Mouse (Mus musculus) ES-E14 (cell line): Measurements from ENCODE around the gene Aes.

Source experiments
- CHD2 ChIP-seq: IDR thresholded peaks from 2 replicates; pipeline ENCODE4 v1.6.1; 2014; ENCODE audit warnings: mild to moderate bottlenecking, low read depth, low read length, inconsistent platforms
- HCFC1 ChIP-seq: IDR thresholded peaks from 2 replicates; pipeline ENCODE4 v1.6.1; 2012; ENCODE audit warnings: low read length, inconsistent platforms, borderline replicate concordance; ENCODE audit not compliant: insufficient read depth
- MAFK ChIP-seq: IDR thresholded peaks from 2 replicates; pipeline ENCODE4 v1.6.1; 2014; ENCODE audit warnings: mild to moderate bottlenecking, low read depth, low read length, inconsistent platforms; ENCODE audit not compliant: insufficient read depth
- ZC3H11A ChIP-seq: IDR thresholded peaks from 2 replicates; pipeline ENCODE4 v1.6.1; 2012; ENCODE audit warnings: low read depth, mild to moderate bottlenecking, inconsistent platforms, low read length, borderline replicate concordance
- ZNF384 ChIP-seq: IDR thresholded peaks from 2 replicates; pipeline ENCODE4 v1.6.1; 2012; ENCODE audit warnings: low read depth, low read length, inconsistent platforms

DNA sequence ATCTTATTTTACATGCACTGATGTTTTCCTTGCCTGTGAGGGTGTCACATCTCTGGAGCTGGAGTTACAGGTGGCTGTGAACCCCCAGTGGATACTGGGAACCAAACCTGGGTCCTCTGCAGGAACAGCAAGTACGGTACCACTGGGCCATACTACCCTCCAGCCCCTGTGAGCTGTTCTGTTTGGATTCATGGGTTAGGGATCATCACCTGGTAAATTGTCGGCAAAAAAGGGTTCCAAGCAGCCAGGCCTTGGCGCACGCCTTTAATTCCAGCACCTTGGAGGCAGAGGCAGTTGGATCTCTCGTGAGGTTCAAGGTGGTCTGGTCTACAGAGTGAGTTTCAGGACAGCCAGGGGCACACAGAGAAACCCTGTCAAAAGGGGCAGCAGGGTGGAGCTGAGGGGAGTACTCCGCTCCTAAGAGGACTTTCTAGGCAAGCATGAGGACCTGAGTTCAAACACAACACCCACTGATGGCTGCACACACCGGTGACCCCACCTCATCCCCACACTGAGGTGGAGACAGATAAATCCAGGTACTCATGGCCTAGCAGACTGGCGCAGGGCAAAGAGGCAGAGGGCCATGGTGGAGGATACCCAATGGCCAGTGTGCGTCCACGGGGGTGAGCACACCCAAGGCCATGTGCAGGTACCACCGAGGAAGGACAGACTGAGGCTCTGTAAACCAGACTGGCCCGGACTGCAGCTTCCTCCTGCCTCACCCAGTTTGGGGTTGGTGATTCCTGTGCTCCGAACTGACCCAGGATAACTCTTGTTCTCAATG is 12.3 kb upstream of the Aes start:
- TF ChIP-seq HCFC1 = no peak
- no peak for TF ChIP-seq ZNF384
- no peak for TF ChIP-seq CHD2
- no peak for TF ChIP-seq MAFK
- TF ChIP-seq ZC3H11A = no peak
